Mouse (Mus musculus): ENCODE results near the gene Il20.

Gene Il20

GRCm38 (mm10) chr1:130911401-130912010 lies at the start of gene Il20:
Gene Il20 (minus strand): TSS chr1:130911451.
- no peak for DNase-seq (ENCODE audit: low spot score)

- no peak for DNase-seq (ENCODE audit: low spot score)
These were observed 35.7 kb upstream of the Il20 start for GRCm38 (mm10) chr1:130946920-130947319.

- DNase-seq (ENCODE audit: low spot score), result no peak
These were observed 30.6 kb upstream of the Il20 start for GRCm38 (mm10) chr1:130941801-130942200.

GRCm38 (mm10) chr1:130940065-130940687 lies 28.9 kb upstream of the Il20 start, which contains the start of gene Il19:
Gene Il19 (minus strand): TSS chr1:130940115.
- DNase-seq (ENCODE audit: low spot score), result no peak

- DNase-seq (ENCODE audit: low spot score), result no peak
These were observed 26.9 kb upstream of the Il20 start for GRCm38 (mm10) chr1:130938192-130938591.

GRCm38 (mm10) chr1:130937170-130937569 lies 25.9 kb upstream of the Il20 start:
- DNase-seq (ENCODE audit: low spot score), result no peak

- no peak for DNase-seq (ENCODE audit: low spot score)
These were observed 25.1 kb upstream of the Il20 start for GRCm38 (mm10) chr1:130936351-130936750.

GRCm38 (mm10) chr1:130926484-130926883 lies 15.2 kb upstream of the Il20 start:
- no peak for DNase-seq (ENCODE audit: low spot score)

- no peak for DNase-seq (ENCODE audit: low spot score)
These were observed 7.2 kb upstream of the Il20 start for GRCm38 (mm10) chr1:130918323-130918980.

- DNase-seq (ENCODE audit: low spot score), result no peak
These were observed 8.7 kb downstream of the Il20 start for GRCm38 (mm10) chr1:130902505-130902904.

- no peak for DNase-seq (ENCODE audit: low spot score)
These were observed 16.8 kb downstream of the Il20 start for GRCm38 (mm10) chr1:130894468-130894867.

- no peak for DNase-seq (ENCODE audit: low spot score)
These were observed 17.8 kb downstream of the Il20 start for GRCm38 (mm10) chr1:130893329-130894040.

- DNase-seq (ENCODE audit: low spot score), result no peak
These were observed 18.8 kb downstream of the Il20 start for GRCm38 (mm10) chr1:130892446-130892845.

GRCm38 (mm10) chr1:130887354-130887753 lies 23.9 kb downstream of the Il20 start, which contains the start of gene Il24:
Gene Il24 (minus strand): TSS chr1:130887454.
- DNase-seq (ENCODE audit: low spot score), result no peak

GRCm38 (mm10) chr1:130883146-130883545 lies 28.1 kb downstream of the Il20 start:
- no peak for DNase-seq (ENCODE audit: low spot score)

GRCm38 (mm10) chr1:130879927-130880326 lies 31.3 kb downstream of the Il20 start:
- DNase-seq (ENCODE audit: low spot score), result no peak

- DNase-seq (ENCODE audit: low spot score), result peak; percentile 4
These were observed 33.2 kb downstream of the Il20 start for GRCm38 (mm10) chr1:130877889-130878614.

- peak; percentile 41 for DNase-seq (ENCODE audit: low spot score)
These were observed 34.2 kb downstream of the Il20 start for GRCm38 (mm10) chr1:130876931-130877509.

GRCm38 (mm10) chr1:130875910-130876309 lies 35.3 kb downstream of the Il20 start:
- DNase-seq (ENCODE audit: low spot score), result no peak

GRCm38 (mm10) chr1:130875139-130875538 lies 36.1 kb downstream of the Il20 start:
- no peak for DNase-seq (ENCODE audit: low spot score)

GRCm38 (mm10) chr1:130872912-130873311 lies 38.3 kb downstream of the Il20 start:
- DNase-seq (ENCODE audit: low spot score), result no peak
